Comparison of ENCODE assay signal across 8 mouse cellular contexts in genomic region chr10:7792751-7793385, GRCm38 (mm10). TPM values are rescaled to one million over a fixed set of nuclear protein-coding genes. Genes with fewer than 3 reads are reported as not detected.
A peak's percentile ranks its signal among the peaks of the same experiment; 100 is the strongest.
DNase-seq lines count a peak whose midpoint lies in the region; ATAC-seq and TF ChIP-seq lines count a peak whose summit lies in the region.

Gene Ginm1 (minus strand): TSS chr10:7792824.
Gene Ppil4 (plus strand): TSS chr10:7792891.

- TF ChIP-seq CTCF in E14TG2a.4 (conservative IDR thresholded peaks at IDR 0.05; ENCODE audit: low read length): no peak

- under 1% methylated on average over 52 of the region's 52 CpGs for WGBS in forebrain, embryonic 13.5 days
- under 1% methylated on average over 52 of the region's 52 CpGs for WGBS in neural tube, embryonic 15.5 days

- peak within 1 kb of the TSS; percentile 89 for H3K9ac ChIP-seq in forebrain, embryonic 13.5 days
- peak within 1 kb of the TSS; percentile 75 for H3K9ac ChIP-seq in neural tube, embryonic 15.5 days (replicated peaks)

- peaks cover 52% of the 10 kb centered on the region for H3K36me3 ChIP-seq in E14TG2a.4 (ENCODE audit: insufficient read depth, low read length)
- peaks cover 31% of the 10 kb centered on the region for H3K36me3 ChIP-seq in forebrain, embryonic 13.5 days (ENCODE audit: poor library complexity, severe bottlenecking)
- H3K36me3 ChIP-seq in neural tube, embryonic 15.5 days: peaks cover 29% of the 10 kb centered on the region

- peak; percentile 91 for DNase-seq in c-Kit-positive CD71-positive TER-119-positive erythroid progenitor cells, embryonic 14.5 days (ENCODE audit: low spot score)
- peak; percentile 93 to 96 for DNase-seq in heart, postnatal 14 days
- DNase-seq in layer of hippocampus, adult 11-12 months (ENCODE audit: low spot score): peak; percentile 89
- peak; percentile 86 to 87 for DNase-seq in lung, adult 18-20 months
- peak; percentile 91 for DNase-seq in testis, postnatal 14 days (ENCODE audit: low spot score)

- H3K4me1 ChIP-seq in E14TG2a.4 (replicated peaks; ENCODE audit: low read depth, low read length): peaks cover 34% of the 10 kb centered on the region
- peaks cover 25% of the 10 kb centered on the region for H3K4me1 ChIP-seq in forebrain, embryonic 13.5 days
- H3K4me1 ChIP-seq in neural tube, embryonic 15.5 days: peaks cover 22% of the 10 kb centered on the region

- ATAC-seq in forebrain, embryonic 13.5 days: peak; percentile 96
- ATAC-seq in neural tube, embryonic 15.5 days (ENCODE audit: low FRiP score): peak; percentile 96

- H3K9me3 ChIP-seq in E14TG2a.4 (ENCODE audit: low read length): no peaks in the 10 kb centered on the region
- no peaks in the 10 kb centered on the region for H3K9me3 ChIP-seq in forebrain, embryonic 13.5 days (replicated peaks)
- H3K9me3 ChIP-seq in neural tube, embryonic 15.5 days (replicated peaks): no peaks in the 10 kb centered on the region

- peak within 1 kb of the TSS; percentile 51; the same call in 1 of the 2 replicates for H3K27ac ChIP-seq in forebrain, embryonic 13.5 days
- peak within 1 kb of the TSS; percentile 73 for H3K27ac ChIP-seq in neural tube, embryonic 15.5 days (replicated peaks)

- intact Hi-C loops in heart, postnatal 14 days (cut with DNase I): no loop called here

- H3K4me2 ChIP-seq in forebrain, embryonic 13.5 days: peak within 1 kb of the TSS; percentile 84
- peak within 1 kb of the TSS; percentile 77 for H3K4me2 ChIP-seq in neural tube, embryonic 15.5 days

- no peaks in the 10 kb centered on the region for H3K27me3 ChIP-seq in E14TG2a.4 (ENCODE audit: insufficient read depth, low read length)
- H3K27me3 ChIP-seq in forebrain, embryonic 13.5 days: no peaks in the 10 kb centered on the region
- no peaks in the 10 kb centered on the region for H3K27me3 ChIP-seq in neural tube, embryonic 15.5 days (replicated peaks)

- H3K4me3 ChIP-seq in E14TG2a.4 (replicated peaks; ENCODE audit: low read length): peak within 1 kb of the TSS; percentile 96
- H3K4me3 ChIP-seq in forebrain, embryonic 13.5 days: peak within 1 kb of the TSS; percentile 63
- peak within 1 kb of the TSS; percentile 77 for H3K4me3 ChIP-seq in neural tube, embryonic 15.5 days (replicated peaks)

RNA-seq across cellular contexts. Expression of gene Ginm1, which starts in this region (rescaled TPM):
- polyA plus RNA-seq in forebrain, embryonic 13.5 days (2015; fragmentation: Nextera tagmentation; extraction: Ambion mirVana): 49.3 and 55.3 TPM in 2 replicates
- 10 to 100 TPM; 83.4 to 96.4 TPM for total RNA-seq in heart, postnatal 14 days (2021)
- 54.0 and 58.5 TPM in 2 replicates for polyA plus RNA-seq in neural tube, embryonic 15.5 days (2015; fragmentation: Nextera tagmentation; extraction: Ambion mirVana)

RNA-seq across cellular contexts. Expression of gene Ppil4, which starts in this region (rescaled TPM):
- 51.1 and 57.7 TPM in 2 replicates for polyA plus RNA-seq in forebrain, embryonic 13.5 days (2015; fragmentation: Nextera tagmentation; extraction: Ambion mirVana)
- 10 to 100 TPM; 16.5 to 17.1 TPM for total RNA-seq in heart, postnatal 14 days (2021)
- 42.1 and 43.0 TPM in 2 replicates for polyA plus RNA-seq in neural tube, embryonic 15.5 days (2015; fragmentation: Nextera tagmentation; extraction: Ambion mirVana)

Comparison
In these comparisons a context has a peak if more than half of its experiments do, and no peak if none do; other contexts are left out.
1. Peak in every context shown above with its lines: DNase-seq, ATAC-seq, H3K4me3 ChIP-seq and H3K27ac ChIP-seq.